Mouse (Mus musculus) embryonic facial prominence, embryonic 14.5 days (tissue): ENCODE results near the gene Zfp979. TPM values are rescaled to one million over a fixed set of nuclear protein-coding genes. Genes with fewer than 3 reads are reported as not detected.
"Not testable (repeated sequence)": the region's sequence is repeated elsewhere in the genome, so short reads cannot be mapped to it uniquely, and the experiment has no call there.

Experiments
- ATAC-seq: fragments of 200-750 bp; cut with Nextera tagmentation; 2 replicates; pipeline ENCODE4 v1.8.0; 2017; ENCODE audit warnings: low read depth, moderate number of reproducible peaks, moderate TSS enrichment
- DNase-seq: peaks from one replicate; pipeline ENCODE4 v3.0.0-alpha.2; 2015; ENCODE audit warnings: low spot score
- H3K27ac ChIP-seq: fragments of 300-500 bp; sonication (generic); replicated peaks from 2 replicates; pipeline ENCODE4 v1.5.1; 2014; ENCODE audit warnings: low read depth, mild to moderate bottlenecking, low read length, moderate library complexity
- H3K27me3 ChIP-seq: fragments of 300-500 bp; sonication (generic); replicated peaks from 2 replicates; pipeline ENCODE4 v1.6.1; 2014; ENCODE audit warnings: low read length; ENCODE audit not compliant: control insufficient read depth, insufficient read depth
- H3K36me3 ChIP-seq: fragments of 300-500 bp; sonication (generic); 2 replicates; pipeline ENCODE4 v1.6.1; 2014; ENCODE audit warnings: low read length, mixed read lengths; ENCODE audit not compliant: control insufficient read depth, insufficient read depth
- H3K4me1 ChIP-seq: fragments of 300-500 bp; sonication (generic); 2 replicates; pipeline ENCODE4 v1.6.1; 2014; ENCODE audit warnings: antibody characterized with exemption, low read length; ENCODE audit not compliant: control insufficient read depth, insufficient read depth
- H3K4me2 ChIP-seq: fragments of 300-500 bp; sonication (generic); 2 replicates; pipeline ENCODE4 v1.6.1; 2014; ENCODE audit warnings: low read depth, mild to moderate bottlenecking, low read length, moderate library complexity, mixed read lengths
- H3K4me3 ChIP-seq: fragments of 300-500 bp; sonication (generic); 2 replicates; pipeline ENCODE4 v1.5.1; 2014; ENCODE audit warnings: low read depth, mild to moderate bottlenecking, low read length
- H3K9ac ChIP-seq: fragments of 300-500 bp; sonication (generic); 2 replicates; pipeline ENCODE4 v1.6.1; 2014; ENCODE audit warnings: low read depth, mild to moderate bottlenecking, low read length, moderate library complexity, mixed read lengths
- H3K9me3 ChIP-seq: fragments of 300-500 bp; sonication (generic); 2 replicates; pipeline ENCODE4 v1.6.1; 2016; ENCODE audit warnings: low read length; ENCODE audit not compliant: control insufficient read depth
- WGBS: fragments of 180-500 bp; shearing (Covaris S2); extraction: QIAGEN DNeasy Blood & Tissue Kit; methylation state at CpG from one replicate; pipeline ENCODE4 v1.1.7; 2014; 5-methylcytosine and 5-hydroxymethylcytosine counted together
- polyA plus RNA-seq: library from polyadenylated mRNA; unstranded; fragments of >200 nt; fragmentation: Nextera tagmentation; extraction: Ambion mirVana; gene quantifications from 2 replicates; pipeline ENCODE4 v1.2.1, GENCODE M21; 2014

Gene Zfp979
- 3.2 and 4.4 TPM in 2 replicates for polyA plus RNA-seq

DNA sequence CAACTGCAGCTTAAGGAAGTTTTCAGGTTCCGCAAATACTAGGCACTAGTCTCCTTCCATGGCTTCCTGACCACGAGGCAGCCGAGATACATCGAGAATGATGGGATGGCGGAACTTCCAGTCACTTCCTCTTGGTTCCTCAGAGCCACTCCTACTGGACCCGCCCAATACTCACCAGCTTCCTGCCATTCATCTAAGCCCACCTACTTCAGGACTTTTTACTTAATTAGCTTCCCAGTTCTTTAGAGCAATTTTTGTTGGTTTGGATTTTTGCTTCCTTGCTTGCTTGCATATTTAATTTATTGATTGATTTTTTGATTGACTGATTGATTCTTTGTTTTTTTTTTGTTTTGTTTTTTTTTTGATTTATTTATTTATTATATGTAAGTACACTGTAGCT, at the start of gene Zfp979:
TSS of gene Zfp979 (minus strand) at position 101 of the 400 bp plus-strand sequence.
- not testable (repeated sequence) for H3K4me1 ChIP-seq, H3K4me3 ChIP-seq, DNase-seq, ATAC-seq, H3K27ac ChIP-seq, H3K9ac ChIP-seq, H3K36me3 ChIP-seq, H3K9me3 ChIP-seq, H3K4me2 ChIP-seq, H3K27me3 ChIP-seq
- no CpG with 5 or more reads among the region's 6 CpGs for WGBS

DNA sequence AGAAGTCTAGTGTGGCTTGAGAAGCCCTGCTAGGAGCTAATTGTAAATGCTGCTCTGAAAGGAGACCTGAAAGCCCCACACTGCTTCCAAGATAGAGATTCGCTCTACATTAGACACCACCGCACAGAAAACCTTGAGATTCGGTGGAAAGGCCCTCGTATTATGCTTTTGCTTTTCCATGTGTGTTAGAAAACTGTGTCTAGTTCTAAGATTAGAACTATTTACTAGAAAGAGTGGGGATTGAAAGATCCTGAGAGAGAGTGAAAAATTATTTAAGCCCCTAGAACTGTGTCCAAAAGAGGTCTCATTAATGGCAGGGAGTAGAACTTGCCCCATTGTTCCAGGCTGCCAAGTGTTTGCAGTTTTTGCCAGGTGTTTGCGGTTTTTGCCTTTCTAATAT, 12.9 kb upstream of the Zfp979 start:
- not testable (repeated sequence) for H3K36me3 ChIP-seq, DNase-seq, H3K4me3 ChIP-seq, H3K9ac ChIP-seq, H3K27ac ChIP-seq, H3K27me3 ChIP-seq, H3K4me1 ChIP-seq, H3K4me2 ChIP-seq, H3K9me3 ChIP-seq, ATAC-seq
- 87% methylated on average over 4 of the region's 5 CpGs for WGBS

DNA sequence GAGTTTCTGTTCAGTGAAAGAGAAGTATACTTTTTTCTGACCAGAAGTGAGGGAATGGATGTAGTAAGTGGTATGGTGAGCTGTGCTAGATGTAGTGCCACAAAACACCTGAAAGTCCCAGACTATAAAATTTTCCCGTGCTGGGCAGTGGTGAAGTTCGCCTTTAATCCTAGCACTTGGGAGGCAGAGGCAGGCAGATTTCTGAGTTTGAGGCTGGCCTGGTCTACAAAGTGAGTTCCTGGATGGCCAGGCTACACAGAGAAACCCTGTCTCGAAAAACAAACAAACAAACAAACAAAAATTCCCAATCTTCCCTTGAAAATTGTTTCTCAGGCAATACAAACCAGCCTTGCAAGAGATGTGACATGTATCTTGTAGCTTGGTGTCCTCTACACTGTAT, 5.1 kb upstream of the Zfp979 start:
- H3K27me3 ChIP-seq, H3K27ac ChIP-seq, H3K4me2 ChIP-seq, DNase-seq, H3K36me3 ChIP-seq, ATAC-seq, H3K4me3 ChIP-seq, H3K9me3 ChIP-seq, H3K9ac ChIP-seq, H3K4me1 ChIP-seq: not testable (repeated sequence)
- no CpG with 5 or more reads among the region's 3 CpGs for WGBS

DNA sequence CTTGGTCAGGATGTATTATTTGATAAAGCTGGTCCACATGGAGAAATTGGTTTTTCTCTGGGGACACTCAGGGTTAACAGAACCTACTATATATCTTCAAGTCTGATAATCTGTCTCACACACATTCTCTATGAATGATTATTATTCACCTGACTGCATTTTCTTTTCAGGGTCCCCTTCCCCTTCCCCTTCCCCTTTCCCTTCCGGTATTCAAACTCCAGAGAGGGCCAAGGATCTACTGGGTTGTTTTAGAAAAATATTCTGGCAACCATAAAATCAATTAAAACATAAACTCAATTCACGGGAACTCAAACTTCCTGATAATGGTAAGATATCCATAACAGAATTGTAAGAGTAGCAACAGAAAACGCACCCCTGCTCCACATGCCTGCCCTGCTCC, 381 bp downstream of the Zfp979 start:
- not testable (repeated sequence) for H3K4me3 ChIP-seq, DNase-seq, H3K9ac ChIP-seq, H3K36me3 ChIP-seq, H3K9me3 ChIP-seq, H3K4me1 ChIP-seq, H3K27me3 ChIP-seq, H3K27ac ChIP-seq, H3K4me2 ChIP-seq, ATAC-seq
- 53% methylated on average over 2 of the region's 3 CpGs for WGBS

DNA sequence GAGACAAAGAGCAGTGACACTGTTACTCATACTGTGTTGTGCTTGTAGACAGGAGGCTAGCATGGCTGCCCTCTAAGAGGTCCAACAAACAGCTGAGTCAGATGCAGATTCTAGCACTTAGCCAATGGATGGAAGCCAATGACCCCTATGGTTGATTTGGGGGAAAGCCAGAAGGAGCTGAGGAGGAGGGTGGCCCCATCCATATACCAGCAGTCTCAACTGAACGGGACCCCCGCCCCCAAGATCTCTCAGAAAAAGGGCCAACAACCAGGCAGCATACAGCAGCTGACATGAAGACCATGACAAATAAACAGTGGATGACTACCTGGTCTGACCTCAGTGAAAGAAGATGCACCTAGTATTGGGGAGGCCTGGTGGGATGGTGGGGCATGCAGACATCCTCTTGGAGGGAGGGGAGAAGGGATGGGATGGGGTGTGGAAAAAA, 8.5 kb downstream of the Zfp979 start:
- not testable (repeated sequence) for H3K9me3 ChIP-seq, H3K4me3 ChIP-seq, H3K4me1 ChIP-seq, H3K27me3 ChIP-seq, H3K36me3 ChIP-seq, H3K9ac ChIP-seq, H3K27ac ChIP-seq, DNase-seq, H3K4me2 ChIP-seq
- WGBS = no CpG with 5 or more reads among the region's 2 CpGs
- peak; percentile 47; the same call in 1 of the 2 replicates for ATAC-seq

DNA sequence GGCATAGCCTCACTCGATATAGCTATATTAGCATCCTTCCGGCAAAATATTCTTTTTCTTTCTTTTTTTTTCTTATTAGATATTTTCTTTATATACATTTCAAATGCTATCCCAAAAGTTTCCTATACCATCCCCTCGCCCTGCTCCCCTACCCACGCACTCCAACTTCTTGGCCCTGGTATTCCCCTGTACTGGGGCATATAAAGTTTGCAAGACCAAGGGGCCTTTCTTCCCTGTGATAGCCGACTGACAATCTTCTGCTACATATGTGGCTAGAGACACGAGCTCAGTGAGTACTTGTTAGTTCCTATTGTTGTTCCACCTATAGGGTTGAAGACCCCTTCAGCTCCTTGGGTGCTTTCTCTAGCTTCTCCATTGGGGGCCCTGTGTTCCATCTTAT, 35.8 kb downstream of the Zfp979 start:
- H3K27ac ChIP-seq, H3K9ac ChIP-seq, H3K4me1 ChIP-seq, H3K27me3 ChIP-seq, DNase-seq, H3K36me3 ChIP-seq, H3K9me3 ChIP-seq, H3K4me2 ChIP-seq, ATAC-seq, H3K4me3 ChIP-seq: not testable (repeated sequence)
- 80% methylated on average over 6 of the region's 6 CpGs for WGBS

DNA sequence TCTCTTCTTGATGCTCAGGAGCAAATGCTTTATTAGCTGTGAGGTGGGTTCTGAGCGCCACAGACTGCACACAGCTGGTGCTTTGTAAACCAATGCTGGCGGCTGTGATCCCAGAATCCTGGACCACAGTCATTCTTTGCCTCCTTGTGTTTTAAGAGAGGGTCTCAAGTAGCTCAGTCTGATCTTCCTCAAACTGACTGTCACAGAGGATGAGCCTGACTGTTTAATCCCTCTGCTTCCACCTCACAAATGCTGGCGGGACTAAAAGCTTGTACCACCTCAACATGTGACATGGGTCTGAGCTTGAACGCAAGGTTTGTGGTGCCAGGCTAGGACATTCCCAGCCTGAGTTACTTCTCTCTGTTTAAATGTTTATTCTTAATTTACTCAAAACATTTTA, 36.8 kb downstream of the Zfp979 start:
- no peaks in the 10 kb centered on the region for H3K36me3 ChIP-seq
- no peak overlapping the region for H3K9ac ChIP-seq
- peaks cover 16% of the 10 kb centered on the region for H3K9me3 ChIP-seq
- no peaks in the 10 kb centered on the region for H3K4me1 ChIP-seq
- H3K27me3 ChIP-seq = no peaks in the 10 kb centered on the region
- H3K4me3 ChIP-seq = no peak overlapping the region
- no peak for ATAC-seq
- H3K4me2 ChIP-seq = no peak overlapping the region
- DNase-seq = no peak
- 81% methylated on average over 4 of the region's 4 CpGs for WGBS
- H3K27ac ChIP-seq = no peak overlapping the region

DNA sequence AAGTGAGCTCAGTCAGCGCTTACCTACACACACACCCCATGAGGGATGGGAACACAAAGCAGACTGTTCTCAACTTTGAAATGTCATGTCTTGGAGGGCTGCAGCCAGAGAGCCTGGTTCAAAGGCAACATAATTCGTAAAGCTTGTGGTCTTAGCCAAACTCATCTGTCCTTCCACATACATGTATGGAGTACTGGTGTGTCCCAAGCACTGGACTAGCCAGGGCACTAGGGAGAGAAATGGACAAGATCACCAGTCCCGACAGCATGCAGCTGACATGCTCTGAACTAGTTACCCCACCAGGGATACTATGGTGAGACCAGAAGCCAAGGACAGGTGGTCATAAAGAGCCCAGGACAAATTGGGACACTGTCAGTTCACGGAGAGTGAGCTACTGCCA, 38.5 kb downstream of the Zfp979 start:
- no peak for ATAC-seq
- Histone ChIP-seq H3K27ac (no peak overlapping the region), H3K9ac (no peak overlapping the region), H3K36me3 (no peaks in the 10 kb centered on the region), H3K27me3 (no peaks in the 10 kb centered on the region), H3K4me3 (no peak overlapping the region), H3K9me3 (peaks cover 26% of the 10 kb centered on the region), H3K4me1 (no peaks in the 10 kb centered on the region), H3K4me2 (no peak overlapping the region)
- DNase-seq = no peak
- 79% methylated on average over 4 of the region's 4 CpGs for WGBS

DNA sequence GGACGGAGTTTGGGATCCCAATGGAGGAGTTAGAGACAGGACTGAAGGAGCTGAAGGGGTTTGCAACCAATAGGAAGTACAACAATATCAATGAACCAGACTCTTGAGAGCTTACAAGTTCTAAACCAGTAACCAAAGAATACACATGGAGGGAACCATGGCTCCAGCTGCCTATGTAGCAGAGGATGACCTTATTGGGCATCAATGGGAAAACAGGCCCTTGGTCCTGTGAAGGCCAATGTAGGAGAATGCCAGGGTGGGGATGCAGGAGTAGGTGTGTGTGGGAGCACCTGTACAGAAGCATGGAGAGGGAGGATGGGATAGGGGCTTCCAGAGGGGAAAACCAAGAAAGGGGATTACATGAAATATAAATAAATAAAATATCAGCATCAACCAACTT, 40.4 kb downstream of the Zfp979 start:
- WGBS = 52% methylated on average over 1 of the region's 1 CpGs
- H3K9ac ChIP-seq = no peak overlapping the region
- H3K27ac ChIP-seq = no peak overlapping the region
- DNase-seq (no peak), ATAC-seq (no peak)
- no peaks in the 10 kb centered on the region for H3K4me1 ChIP-seq
- no peak overlapping the region for H3K4me3 ChIP-seq
- peaks cover 36% of the 10 kb centered on the region for H3K9me3 ChIP-seq
- no peaks in the 10 kb centered on the region for H3K36me3 ChIP-seq
- no peaks in the 10 kb centered on the region for H3K27me3 ChIP-seq
- no peak overlapping the region for H3K4me2 ChIP-seq
